Mouse (Mus musculus): ENCODE results near the gene Sumf2. TPM values are rescaled to one million over a fixed set of nuclear protein-coding genes. Genes with fewer than 3 reads are reported as not detected.

Gene Sumf2
- polyA plus RNA-seq, 1 experiment from 2014 or later, result 37.3 TPM

Other genes with a start within 250 kb of the Sumf2 start
- gene Zfp11, start 176.9 kb upstream of the Sumf2 start, polyA plus RNA-seq (2014; fragmentation: Nextera tagmentation; extraction: Ambion mirVana), result 3.4 and 3.7 TPM in 2 replicates
- not detected in 2 replicates for gene Sept14, start 138.5 kb upstream of the Sumf2 start, polyA plus RNA-seq (2014; fragmentation: Nextera tagmentation; extraction: Ambion mirVana)
- 167 and 169 TPM in 2 replicates for gene Mrps17, start 131.5 kb upstream of the Sumf2 start, polyA plus RNA-seq (2014; fragmentation: Nextera tagmentation; extraction: Ambion mirVana)
- gene Nipsnap2, start 121.9 kb upstream of the Sumf2 start, polyA plus RNA-seq (2014; fragmentation: Nextera tagmentation; extraction: Ambion mirVana), result 233 and 237 TPM in 2 replicates
- gene Psph, start 59.5 kb upstream of the Sumf2 start, polyA plus RNA-seq (2014; fragmentation: Nextera tagmentation; extraction: Ambion mirVana), result 33.1 and 34.9 TPM in 2 replicates
- 871 and 955 TPM in 2 replicates for gene Chchd2, start 40.5 kb downstream of the Sumf2 start, polyA plus RNA-seq (2014; fragmentation: Nextera tagmentation; extraction: Ambion mirVana)
- gene Zbed5, start 48.7 kb downstream of the Sumf2 start, polyA plus RNA-seq (2014; fragmentation: Nextera tagmentation; extraction: Ambion mirVana), result 4.8 and 5.8 TPM in 2 replicates
- 0.32 and 0.42 TPM in 2 replicates for gene Phkg1, start 51.6 kb downstream of the Sumf2 start, polyA plus RNA-seq (2014; fragmentation: Nextera tagmentation; extraction: Ambion mirVana)
- 1.0 and 2.4 TPM in 2 replicates for gene Nupr1l, start 61.6 kb downstream of the Sumf2 start, polyA plus RNA-seq (2014; fragmentation: Nextera tagmentation; extraction: Ambion mirVana)
- gene Vkorc1l1, start 95.0 kb downstream of the Sumf2 start, polyA plus RNA-seq (2014; fragmentation: Nextera tagmentation; extraction: Ambion mirVana), result 16.3 and 16.7 TPM in 2 replicates
- 50.2 and 62.8 TPM in 2 replicates for gene Gusb, start 156.1 kb downstream of the Sumf2 start, polyA plus RNA-seq (2014; fragmentation: Nextera tagmentation; extraction: Ambion mirVana)
- 18.2 and 18.6 TPM in 2 replicates for gene Asl, start 182.3 kb downstream of the Sumf2 start, polyA plus RNA-seq (2014; fragmentation: Nextera tagmentation; extraction: Ambion mirVana)
- 21.0 and 22.1 TPM in 2 replicates for gene Crcp, start 182.3 kb downstream of the Sumf2 start, polyA plus RNA-seq (2014; fragmentation: Nextera tagmentation; extraction: Ambion mirVana)
- gene Tpst1, start 226.3 kb downstream of the Sumf2 start, polyA plus RNA-seq (2014; fragmentation: Nextera tagmentation; extraction: Ambion mirVana), result 28.1 and 28.8 TPM in 2 replicates